Mouse (Mus musculus) lung, embryonic 16.5 days (tissue): Measurements from ENCODE around the gene Serp2. TPM values are rescaled to one million over a fixed set of nuclear protein-coding genes. Genes with fewer than 3 reads are reported as not detected.

Experiments
- ATAC-seq: fragments of 200-750 bp; cut with Nextera tagmentation; 2 replicates; pipeline ENCODE4 v1.8.0; 2017; ENCODE audit warnings: low read depth, mild to moderate bottlenecking, moderate library complexity
- H3K27ac ChIP-seq: fragments of 300-500 bp; sonication (generic); 2 replicates; pipeline ENCODE4 v1.5.1; 2014; ENCODE audit warnings: mild to moderate bottlenecking, control low read depth, low read length
- H3K27me3 ChIP-seq: fragments of 300-500 bp; sonication (generic); 2 replicates; pipeline ENCODE4 v1.6.1; 2014; ENCODE audit warnings: low read depth, low read length, mixed read lengths; ENCODE audit not compliant: control insufficient read depth, insufficient read depth
- H3K36me3 ChIP-seq: fragments of 300-500 bp; sonication (generic); 2 replicates; pipeline ENCODE4 v1.6.1; 2014; ENCODE audit warnings: low read length; ENCODE audit not compliant: control insufficient read depth, insufficient read depth
- H3K4me1 ChIP-seq: fragments of 300-500 bp; sonication (generic); replicated peaks from 2 replicates; pipeline ENCODE4 v1.6.1; 2014; ENCODE audit warnings: low read length, mixed read lengths; ENCODE audit not compliant: control insufficient read depth, insufficient read depth
- H3K4me2 ChIP-seq: fragments of 300-500 bp; sonication (generic); 2 replicates; pipeline ENCODE4 v1.6.1; 2014; ENCODE audit warnings: low read depth, low read length, control low read depth
- H3K4me3 ChIP-seq: fragments of 300-500 bp; sonication (generic); 2 replicates; pipeline ENCODE4 v1.5.1; 2014; ENCODE audit warnings: mild to moderate bottlenecking, low read length, control low read depth
- H3K9ac ChIP-seq: fragments of 300-500 bp; sonication (generic); 2 replicates; pipeline ENCODE4 v1.6.1; 2014; ENCODE audit warnings: low read length, control low read depth
- H3K9me3 ChIP-seq: fragments of 300-500 bp; sonication (generic); 2 replicates; pipeline ENCODE4 v1.6.1; 2016; ENCODE audit warnings: low read length; ENCODE audit not compliant: control insufficient read depth
- WGBS: fragments of 180-500 bp; shearing (Covaris S2); extraction: QIAGEN DNeasy Blood & Tissue Kit; methylation state at CpG from one replicate; pipeline ENCODE4 v1.1.7; 2014; 5-methylcytosine and 5-hydroxymethylcytosine counted together
- polyA plus RNA-seq: library from polyadenylated mRNA; unstranded; fragments of >200 nt; fragmentation: Nextera tagmentation; extraction: Ambion mirVana; gene quantifications from 2 replicates; pipeline ENCODE4 v1.2.1, GENCODE M21; 2015

Serp2 gene
- polyA plus RNA-seq, 1 experiment from 2014 or later = 6.3 TPM

GRCm38 (mm10) chr14:76579660-76580061 is 23.0 kb upstream of the Serp2 start:
- H3K4me3 ChIP-seq = no peak overlapping the region
- H3K4me2 ChIP-seq = no peak overlapping the region
- no peak overlapping the region for H3K9ac ChIP-seq
- H3K36me3 ChIP-seq = no peaks in the 10 kb centered on the region
- WGBS = 40% methylated on average over 2 of the region's 2 CpGs
- H3K27ac ChIP-seq = no peak overlapping the region
- peaks cover 4% of the 10 kb centered on the region for H3K4me1 ChIP-seq
- no peaks in the 10 kb centered on the region for H3K27me3 ChIP-seq
- ATAC-seq = peak; percentile 78
- no peaks in the 10 kb centered on the region for H3K9me3 ChIP-seq

GRCm38 (mm10) chr14:76577840-76578239 is 21.2 kb upstream of the Serp2 start:
- no peak for ATAC-seq
- H3K27me3 ChIP-seq = no peaks in the 10 kb centered on the region
- H3K27ac ChIP-seq = no peak overlapping the region
- H3K9ac ChIP-seq = no peak overlapping the region
- no peak overlapping the region for H3K4me3 ChIP-seq
- H3K9me3 ChIP-seq = no peaks in the 10 kb centered on the region
- 45% methylated on average over 2 of the region's 2 CpGs for WGBS
- no peaks in the 10 kb centered on the region for H3K36me3 ChIP-seq
- peaks cover 4% of the 10 kb centered on the region for H3K4me1 ChIP-seq
- no peak overlapping the region for H3K4me2 ChIP-seq

- H3K4me3 ChIP-seq = no peak overlapping the region
- no peak overlapping the region for H3K27ac ChIP-seq
- H3K9ac ChIP-seq = no peak overlapping the region
- no peaks in the 10 kb centered on the region for H3K27me3 ChIP-seq
- 73% methylated on average over 7 of the region's 7 CpGs for WGBS
- H3K36me3 ChIP-seq = no peaks in the 10 kb centered on the region
- H3K4me2 ChIP-seq = no peak overlapping the region
- peaks cover 14% of the 10 kb centered on the region for H3K4me1 ChIP-seq
- no peak for ATAC-seq
- H3K9me3 ChIP-seq = no peaks in the 10 kb centered on the region
Observed at GRCm38 (mm10) chr14:76570292-76570691, 13.6 kb upstream of the Serp2 start.

GRCm38 (mm10) chr14:76569271-76569961 is 12.7 kb upstream of the Serp2 start:
- Histone ChIP-seq H3K9ac (no peak overlapping the region), H3K9me3 (no peaks in the 10 kb centered on the region), H3K4me3 (no peak overlapping the region), H3K4me1 (peaks cover 14% of the 10 kb centered on the region), H3K27me3 (no peaks in the 10 kb centered on the region), H3K36me3 (no peaks in the 10 kb centered on the region), H3K4me2 (no peak overlapping the region; the same call in 1 of the 2 replicates), H3K27ac (peak overlapping the region; percentile 66)
- peak; percentile 87 for ATAC-seq
- WGBS = 7% methylated on average over 9 of the region's 9 CpGs

- no peaks in the 10 kb centered on the region for H3K9me3 ChIP-seq
- no peak for ATAC-seq
- peaks cover 14% of the 10 kb centered on the region for H3K4me1 ChIP-seq
- H3K27ac ChIP-seq = no peak overlapping the region
- H3K9ac ChIP-seq = no peak overlapping the region
- no peak overlapping the region for H3K4me2 ChIP-seq
- no peaks in the 10 kb centered on the region for H3K27me3 ChIP-seq
- 50% methylated on average over 9 of the region's 9 CpGs for WGBS
- no peak overlapping the region for H3K4me3 ChIP-seq
- no peaks in the 10 kb centered on the region for H3K36me3 ChIP-seq
Observed at GRCm38 (mm10) chr14:76568548-76568947, 11.9 kb upstream of the Serp2 start.

- 65% methylated on average over 1 of the region's 1 CpGs for WGBS
- H3K4me3 ChIP-seq = no peak overlapping the region
Observed at GRCm38 (mm10) chr14:76567280-76567679, 10.6 kb upstream of the Serp2 start.

GRCm38 (mm10) chr14:76566711-76567110 is 10.0 kb upstream of the Serp2 start:
- WGBS = 77% methylated on average over 8 of the region's 8 CpGs
- no peak overlapping the region for H3K27ac ChIP-seq
- no peak for ATAC-seq

More at GRCm38 (mm10) chr14:76567280-76567679, 10.6 kb upstream of the Serp2 start:
- H3K9me3 ChIP-seq = no peaks in the 10 kb centered on the region
- H3K36me3 ChIP-seq = no peaks in the 10 kb centered on the region
- H3K27ac ChIP-seq = no peak overlapping the region
- ATAC-seq = no peak
- H3K4me2 ChIP-seq = no peak overlapping the region
- no peak overlapping the region for H3K9ac ChIP-seq
- peaks cover 14% of the 10 kb centered on the region for H3K4me1 ChIP-seq
- no peaks in the 10 kb centered on the region for H3K27me3 ChIP-seq

GRCm38 (mm10) chr14:76566193-76566592 is 9.5 kb upstream of the Serp2 start:
- 73% methylated on average over 4 of the region's 4 CpGs for WGBS
- Histone ChIP-seq H3K27me3 (no peaks in the 10 kb centered on the region), H3K27ac (no peak overlapping the region), H3K4me3 (no peak overlapping the region), H3K36me3 (no peaks in the 10 kb centered on the region), H3K4me1 (peaks cover 14% of the 10 kb centered on the region), H3K9ac (no peak overlapping the region), H3K4me2 (no peak overlapping the region), H3K9me3 (no peaks in the 10 kb centered on the region)
- no peak for ATAC-seq

More at GRCm38 (mm10) chr14:76566711-76567110, 10.0 kb upstream of the Serp2 start:
- Histone ChIP-seq H3K9ac (no peak overlapping the region), H3K36me3 (no peaks in the 10 kb centered on the region), H3K4me1 (peaks cover 14% of the 10 kb centered on the region), H3K27me3 (no peaks in the 10 kb centered on the region), H3K9me3 (no peaks in the 10 kb centered on the region), H3K4me2 (no peak overlapping the region), H3K4me3 (no peak overlapping the region)

- H3K4me1 ChIP-seq = peaks cover 13% of the 10 kb centered on the region
- no peak for ATAC-seq
- H3K27ac ChIP-seq = no peak overlapping the region
- no peaks in the 10 kb centered on the region for H3K36me3 ChIP-seq
- H3K27me3 ChIP-seq = no peaks in the 10 kb centered on the region
- H3K4me2 ChIP-seq = no peak overlapping the region
- no peak overlapping the region for H3K9ac ChIP-seq
- no peaks in the 10 kb centered on the region for H3K9me3 ChIP-seq
- H3K4me3 ChIP-seq = no peak overlapping the region
- 86% methylated on average over 2 of the region's 2 CpGs for WGBS
Observed at GRCm38 (mm10) chr14:76559208-76559607, 2.5 kb upstream of the Serp2 start.
